Mouse (Mus musculus) heart, embryonic 13.5 days (tissue): ENCODE data around the gene Hpd. TPM values are rescaled to one million over a fixed set of nuclear protein-coding genes. Genes with fewer than 3 reads are reported as not detected.
A peak's percentile ranks its signal among the peaks of the same experiment; 100 is the strongest.
"Not testable (repeated sequence)": the region's sequence is repeated elsewhere in the genome, so short reads cannot be mapped to it uniquely, and the experiment has no call there.

Experiments used
- ATAC-seq: fragments of 200-750 bp; cut with Nextera tagmentation; 2 replicates; pipeline ENCODE4 v1.8.0; 2017; ENCODE audit warnings: moderate TSS enrichment; ENCODE audit not compliant: insufficient number of reproducible peaks, low FRiP score, low TSS enrichment; ENCODE audit errors: extremely low read depth
- H3K27ac ChIP-seq: fragments of 300-500 bp; sonication (generic); replicated peaks from 2 replicates; pipeline ENCODE4 v1.5.1; 2015; ENCODE audit warnings: moderate library complexity, mild to moderate bottlenecking, inconsistent platforms
- H3K27me3 ChIP-seq: fragments of 300-500 bp; sonication (generic); replicated peaks from 2 replicates; pipeline ENCODE4 v1.6.1; 2015; ENCODE audit warnings: mild to moderate bottlenecking, inconsistent platforms
- H3K36me3 ChIP-seq: fragments of 300-500 bp; sonication (generic); 2 replicates; pipeline ENCODE4 v1.6.1; 2015; ENCODE audit warnings: mild to moderate bottlenecking, inconsistent platforms
- H3K4me1 ChIP-seq: fragments of 300-500 bp; sonication (generic); 2 replicates; pipeline ENCODE4 v1.6.1; 2015; ENCODE audit warnings: inconsistent platforms
- H3K4me2 ChIP-seq: fragments of 300-500 bp; sonication (generic); 2 replicates; pipeline ENCODE4 v1.6.1; 2015; ENCODE audit warnings: inconsistent platforms, mild to moderate bottlenecking, moderate library complexity
- H3K4me3 ChIP-seq: fragments of 300-500 bp; sonication (generic); 2 replicates; pipeline ENCODE4 v1.5.1; 2015; ENCODE audit warnings: moderate library complexity, mild to moderate bottlenecking, inconsistent platforms
- H3K9ac ChIP-seq: fragments of 300-500 bp; sonication (generic); 2 replicates; pipeline ENCODE4 v1.6.1; 2015; ENCODE audit warnings: inconsistent platforms, mild to moderate bottlenecking, moderate library complexity
- H3K9me3 ChIP-seq: fragments of 300-500 bp; sonication (generic); 2 replicates; pipeline ENCODE4 v1.6.1; 2016; ENCODE audit warnings: inconsistent platforms
- WGBS: fragments of 180-500 bp; shearing (Covaris S2); methylation state at CpG from one replicate; pipeline ENCODE4 v1.1.7; 2015; ENCODE audit warnings: mixed read lengths; 5-methylcytosine and 5-hydroxymethylcytosine counted together
- polyA plus RNA-seq: library from polyadenylated mRNA; unstranded; fragments of >200 nt; fragmentation: Nextera tagmentation; extraction: Ambion mirVana; gene quantifications from 2 replicates; pipeline ENCODE4 v1.2.1, GENCODE M21; 2015

Hpd gene
- polyA plus RNA-seq: 0.37 and 1.5 TPM in 2 replicates

DNA sequence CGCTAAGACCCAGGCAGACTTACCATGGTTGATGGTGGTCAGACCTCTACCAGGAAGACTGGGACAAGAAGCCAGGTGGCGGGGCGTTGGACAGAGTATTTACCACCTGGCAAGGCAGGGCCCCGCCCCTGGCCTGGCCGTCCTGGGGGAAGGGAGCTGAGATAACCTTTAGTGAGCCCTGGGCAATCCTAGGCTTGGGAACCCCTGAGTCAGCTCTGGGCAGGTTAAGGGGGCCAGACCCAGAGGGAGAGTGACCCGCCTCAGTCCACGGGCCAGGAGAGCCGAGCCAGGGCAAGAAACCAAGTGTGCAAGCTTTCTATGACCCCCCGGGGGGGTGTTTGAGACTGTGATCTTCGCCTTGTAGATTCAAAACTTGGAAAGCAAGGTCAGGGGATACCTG lies at the start of gene Hpd:
Gene Hpd (minus strand): TSS at position 77 of the 400 bp plus-strand sequence.
- no peaks in the 10 kb centered on the region for H3K36me3 ChIP-seq
- no peak within 1 kb of the TSS for H3K4me3 ChIP-seq
- no peak within 1 kb of the TSS for H3K27ac ChIP-seq
- ATAC-seq: no peak
- H3K4me1 ChIP-seq: peaks cover 9% of the 10 kb centered on the region
- H3K9ac ChIP-seq: no peak within 1 kb of the TSS
- H3K9me3 ChIP-seq: no peaks in the 10 kb centered on the region
- 0 out of 2 replicates have a peak, but pooled peaks cover 4% of the 10 kb centered on the region for H3K27me3 ChIP-seq
- whole genome bisulfite sequencing: 69% methylated on average over 10 of the region's 10 CpGs
- no peak within 1 kb of the TSS for H3K4me2 ChIP-seq

DNA sequence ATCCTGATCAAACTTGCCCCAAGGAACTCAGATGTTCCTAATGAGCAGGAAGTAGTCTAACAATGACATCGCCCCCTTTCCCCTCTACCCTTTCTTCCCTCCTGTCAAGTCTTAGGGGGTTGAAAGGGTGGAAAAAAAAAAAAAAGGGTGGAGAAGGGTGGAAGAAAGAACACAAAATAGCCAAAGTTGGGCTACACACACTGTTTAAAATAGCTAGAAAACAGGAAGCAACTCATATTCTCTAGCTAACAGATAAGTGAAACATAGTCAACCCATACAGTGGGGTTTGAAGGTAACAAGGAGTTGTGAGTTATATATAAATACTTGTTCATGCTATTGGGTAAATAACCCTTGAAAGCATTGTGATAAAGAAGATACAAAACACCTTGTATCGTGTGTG lies 49.7 kb upstream of the Hpd start:
- 82% methylated on average over 2 of the region's 2 CpGs for WGBS
- no peak for ATAC-seq
- Histone ChIP-seq H3K4me3 (no peak overlapping the region), H3K4me1 (peaks cover 28% of the 10 kb centered on the region), H3K9me3 (no peaks in the 10 kb centered on the region), H3K9ac (no peak overlapping the region), H3K4me2 (no peak overlapping the region), H3K27ac (no peak overlapping the region), H3K27me3 (no peaks in the 10 kb centered on the region), H3K36me3 (peaks cover 22% of the 10 kb centered on the region; the same call in 1 of the 2 replicates)

- WGBS: 85% methylated on average over 6 of the region's 6 CpGs
- Histone ChIP-seq H3K9ac (peak overlapping the region; percentile 94), H3K4me3 (peak overlapping the region; percentile 86), H3K27ac (no peak overlapping the region), H3K9me3 (no peaks in the 10 kb centered on the region), H3K4me2 (peak overlapping the region; percentile 83), H3K4me1 (peaks cover 17% of the 10 kb centered on the region), H3K27me3 (no peaks in the 10 kb centered on the region), H3K36me3 (no peaks in the 10 kb centered on the region)
- ATAC-seq: no peak
These were observed 46.8 kb upstream of the Hpd start for GRCm38 (mm10) chr5:123229296-123229695.

GRCm38 (mm10) chr5:123228524-123228922 lies 46.0 kb upstream of the Hpd start:
- Histone ChIP-seq H3K27me3 (no peaks in the 10 kb centered on the region), H3K4me2 (peak overlapping the region; percentile 83), H3K9me3 (no peaks in the 10 kb centered on the region), H3K9ac (peak overlapping the region; percentile 94), H3K27ac (no peak overlapping the region), H3K4me3 (peak overlapping the region; percentile 86), H3K4me1 (peaks cover 15% of the 10 kb centered on the region), H3K36me3 (no peaks in the 10 kb centered on the region)
- 8% methylated on average over 15 of the region's 15 CpGs for whole genome bisulfite sequencing
- ATAC-seq: no peak

DNA sequence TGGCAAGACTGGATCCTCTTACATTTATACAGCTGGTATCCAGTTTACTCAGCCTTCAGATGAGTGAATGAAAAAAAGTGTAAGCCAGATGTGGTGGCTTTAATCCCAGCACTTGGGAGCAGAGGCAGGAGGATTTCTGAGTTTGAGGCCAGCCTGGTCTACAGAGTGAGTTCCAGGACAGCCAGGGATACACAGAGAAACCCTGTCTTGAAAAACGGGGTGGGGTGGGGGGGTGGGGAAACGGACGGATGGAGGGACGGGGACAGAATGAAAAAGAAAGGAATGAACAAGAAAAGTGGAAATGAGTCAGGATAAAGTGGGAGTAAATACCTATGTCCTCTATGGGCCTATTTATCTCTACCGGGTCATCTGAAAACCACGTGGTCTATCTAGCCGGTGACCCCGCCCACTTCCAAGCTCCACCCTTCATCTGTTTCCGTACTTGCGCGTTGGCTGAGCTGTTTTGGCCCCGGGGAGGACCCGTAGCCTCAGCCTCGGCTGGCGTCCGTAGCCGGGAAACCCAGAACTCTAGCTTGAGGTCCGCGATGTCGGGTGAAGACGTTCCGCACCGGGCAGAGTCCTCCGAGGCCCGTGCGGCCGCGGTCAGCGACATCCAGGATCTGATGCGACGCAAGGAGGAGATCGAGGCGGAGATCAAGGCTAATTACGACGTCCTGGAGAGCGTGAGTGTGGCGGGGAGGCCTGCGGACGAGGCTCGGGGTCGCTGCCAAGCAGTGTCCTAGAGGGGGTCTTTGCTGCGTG lies 45.4 kb upstream of the Hpd start:
- peak overlapping the region; percentile 94 for H3K9ac ChIP-seq
- ATAC-seq: peak; percentile 79
- H3K9me3 ChIP-seq: no peaks in the 10 kb centered on the region
- H3K36me3 ChIP-seq: no peaks in the 10 kb centered on the region
- peaks cover 10% of the 10 kb centered on the region for H3K4me1 ChIP-seq
- 2% methylated on average over 42 of the region's 42 CpGs for WGBS
- H3K4me2 ChIP-seq: peak overlapping the region; percentile 83
- H3K27me3 ChIP-seq: no peaks in the 10 kb centered on the region
- H3K27ac ChIP-seq: no peak overlapping the region
- peak overlapping the region; percentile 86 for H3K4me3 ChIP-seq

- WGBS: 84% methylated on average over 7 of the region's 7 CpGs
- peaks cover 10% of the 10 kb centered on the region for H3K4me1 ChIP-seq
- ATAC-seq: no peak
These were observed 44.3 kb upstream of the Hpd start for GRCm38 (mm10) chr5:123226851-123227250.

GRCm38 (mm10) chr5:123223861-123224260 lies 41.3 kb upstream of the Hpd start:
- H3K27me3 ChIP-seq, H3K4me2 ChIP-seq, H3K27ac ChIP-seq, H3K9me3 ChIP-seq, H3K4me3 ChIP-seq, ATAC-seq, H3K36me3 ChIP-seq, H3K4me1 ChIP-seq, H3K9ac ChIP-seq: not testable (repeated sequence)
- 52% methylated on average over 6 of the region's 6 CpGs for WGBS

More at GRCm38 (mm10) chr5:123226851-123227250, 44.3 kb upstream of the Hpd start:
- no peak overlapping the region for H3K4me2 ChIP-seq
- no peaks in the 10 kb centered on the region for H3K27me3 ChIP-seq
- no peak overlapping the region for H3K9ac ChIP-seq
- no peaks in the 10 kb centered on the region for H3K9me3 ChIP-seq
- no peaks in the 10 kb centered on the region for H3K36me3 ChIP-seq
- no peak overlapping the region for H3K27ac ChIP-seq
- no peak overlapping the region for H3K4me3 ChIP-seq

DNA sequence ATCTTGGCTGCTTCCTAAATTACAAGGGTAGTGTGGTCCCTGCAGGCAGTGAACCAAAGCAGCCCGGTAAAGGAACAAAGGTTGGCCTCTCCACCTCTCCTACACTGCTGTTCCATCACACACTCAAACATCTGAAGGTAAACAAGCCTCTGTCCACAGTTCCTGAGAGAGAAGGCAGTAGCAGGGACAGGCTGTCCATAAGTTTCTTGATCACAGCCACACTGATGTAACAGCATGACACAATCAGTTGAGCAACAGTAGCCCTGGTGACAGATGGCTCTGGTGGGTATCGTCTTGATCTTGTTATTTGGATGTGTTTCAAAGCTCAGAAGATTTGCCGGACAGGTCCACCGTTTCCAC lies 40.5 kb upstream of the Hpd start:
- Histone ChIP-seq H3K4me1 (no peaks in the 10 kb centered on the region), H3K9me3 (peaks cover 8% of the 10 kb centered on the region; the same call in 1 of the 2 replicates), H3K27me3 (no peaks in the 10 kb centered on the region), H3K36me3 (no peaks in the 10 kb centered on the region), H3K4me3 (no peak overlapping the region), H3K9ac (no peak overlapping the region), H3K27ac (no peak overlapping the region), H3K4me2 (no peak overlapping the region)
- 66% methylated on average over 4 of the region's 4 CpGs for WGBS
- no peak for ATAC-seq

GRCm38 (mm10) chr5:123222346-123223050 lies 40.0 kb upstream of the Hpd start:
- H3K27me3 ChIP-seq, H3K4me2 ChIP-seq, H3K9me3 ChIP-seq, H3K36me3 ChIP-seq, H3K9ac ChIP-seq, H3K4me1 ChIP-seq, ATAC-seq, H3K4me3 ChIP-seq, H3K27ac ChIP-seq: not testable (repeated sequence)
- WGBS: 60% methylated on average over 4 of the region's 5 CpGs

- not testable (repeated sequence) for H3K27me3 ChIP-seq, H3K36me3 ChIP-seq, H3K9ac ChIP-seq, H3K9me3 ChIP-seq, H3K4me1 ChIP-seq, H3K27ac ChIP-seq, H3K4me3 ChIP-seq, ATAC-seq, H3K4me2 ChIP-seq
- 80% methylated on average over 7 of the region's 7 CpGs for WGBS
These were observed 21.1 kb upstream of the Hpd start for GRCm38 (mm10) chr5:123203591-123203990.

DNA sequence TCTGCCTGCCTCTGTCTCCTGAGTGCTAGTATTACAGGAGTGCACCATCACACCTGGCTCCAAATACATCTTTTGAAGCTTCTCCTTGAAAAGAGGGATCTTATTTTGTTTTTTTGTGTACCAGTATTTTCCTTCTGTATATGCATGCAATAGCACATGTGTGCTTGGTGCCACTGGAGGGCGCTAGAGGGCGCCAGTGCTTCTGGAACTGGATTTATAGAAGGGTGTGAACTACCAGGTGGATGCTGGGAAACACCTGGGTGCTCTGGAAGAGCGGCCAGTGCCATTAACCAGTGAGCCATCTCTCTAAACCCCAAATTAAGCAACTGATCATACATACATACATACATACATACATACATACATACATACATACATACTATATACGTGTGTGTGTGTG lies 20.2 kb upstream of the Hpd start:
- not testable (repeated sequence) for H3K27ac ChIP-seq, H3K9me3 ChIP-seq, H3K4me3 ChIP-seq, H3K9ac ChIP-seq, ATAC-seq, H3K4me1 ChIP-seq, H3K36me3 ChIP-seq, H3K4me2 ChIP-seq, H3K27me3 ChIP-seq
- WGBS: 31% methylated on average over 4 of the region's 4 CpGs

DNA sequence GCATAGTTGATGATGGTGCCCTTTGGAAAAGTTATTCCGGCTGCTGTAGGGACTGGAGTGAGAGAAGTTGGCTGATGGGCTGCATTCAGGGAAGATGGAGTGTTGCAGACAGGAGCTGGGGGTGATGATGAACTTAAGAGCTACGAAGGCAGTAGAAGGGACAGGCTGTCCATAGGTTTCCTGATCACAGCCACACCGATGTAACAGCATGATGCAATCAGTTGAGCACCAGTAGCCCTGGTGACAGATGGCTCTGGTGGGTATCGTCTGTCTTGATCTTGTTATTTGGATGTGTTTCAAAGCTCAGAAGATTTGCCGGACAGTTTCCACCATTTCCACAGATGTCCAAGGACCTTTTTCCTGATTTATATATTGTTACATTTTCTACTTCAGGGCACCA lies 19.5 kb upstream of the Hpd start:
- WGBS: 63% methylated on average over 5 of the region's 5 CpGs
- no peaks in the 10 kb centered on the region for H3K4me1 ChIP-seq
- no peaks in the 10 kb centered on the region for H3K9me3 ChIP-seq
- H3K9ac ChIP-seq: no peak overlapping the region
- no peaks in the 10 kb centered on the region for H3K27me3 ChIP-seq
- H3K36me3 ChIP-seq: no peaks in the 10 kb centered on the region
- no peak overlapping the region for H3K27ac ChIP-seq
- ATAC-seq: no peak
- H3K4me3 ChIP-seq: no peak overlapping the region
- H3K4me2 ChIP-seq: no peak overlapping the region
